Mouse (Mus musculus) E14TG2a.4 (cell line): ENCODE data around the gene Tjap1.

Experiments used
- H3K27me3 ChIP-seq: 2 replicates; pipeline ENCODE4 v1.6.1; 2014; ENCODE audit warnings: low read length, control low read depth; ENCODE audit not compliant: insufficient read depth
- H3K36me3 ChIP-seq: 2 replicates; pipeline ENCODE4 v1.6.1; 2014; ENCODE audit warnings: low read length, control low read depth; ENCODE audit not compliant: insufficient read depth
- H3K4me1 ChIP-seq: replicated peaks from 2 replicates; pipeline ENCODE4 v1.6.1; 2014; ENCODE audit warnings: low read depth, low read length, control low read depth
- H3K4me3 ChIP-seq: replicated peaks from 2 replicates; pipeline ENCODE4 v1.5.1; 2014; ENCODE audit warnings: mild to moderate bottlenecking, low read length
- H3K9me3 ChIP-seq: 2 replicates; pipeline ENCODE4 v1.6.1; 2014; ENCODE audit warnings: low read length, control low read depth
- CTCF ChIP-seq: conservative IDR thresholded peaks from 2 replicates; pipeline ENCODE4 v1.5.1; 2014; ENCODE audit warnings: low read length
- NANOG ChIP-seq: IDR thresholded peaks from 2 replicates; pipeline ENCODE4 v1.6.1; 2014; ENCODE audit warnings: borderline replicate concordance, low read length, mixed read lengths
- POU5F1 ChIP-seq: IDR thresholded peaks from 2 replicates; pipeline ENCODE4 v1.6.1; 2014; ENCODE audit warnings: low read length, borderline replicate concordance

Gene Tjap1

GRCm38 (mm10) chr17:46282483-46283123, at the start of gene Tjap1:
Gene Tjap1 (minus strand): TSS chr17:46283026.
- no peaks in the 10 kb centered on the region for H3K9me3 ChIP-seq

GRCm38 (mm10) chr17:46328723-46329122, 45.9 kb upstream of the Tjap1 start:
- TF ChIP-seq POU5F1 (no peak), NANOG (no peak), CTCF (no peak)
- Histone ChIP-seq H3K36me3 (peaks cover 10% of the 10 kb centered on the region), H3K27me3 (no peaks in the 10 kb centered on the region), H3K9me3 (peaks cover 5% of the 10 kb centered on the region), H3K4me1 (peaks cover 37% of the 10 kb centered on the region), H3K4me3 (peak overlapping the region; percentile 92)

More at GRCm38 (mm10) chr17:46282483-46283123, at the start of gene Tjap1:
- Histone ChIP-seq H3K4me1 (peaks cover 78% of the 10 kb centered on the region), H3K4me3 (peak within 1 kb of the TSS; percentile 87), H3K27me3 (no peaks in the 10 kb centered on the region), H3K36me3 (peaks cover 42% of the 10 kb centered on the region)
- TF ChIP-seq NANOG, result no peak
- no peak for TF ChIP-seq CTCF
- TF ChIP-seq POU5F1, result no peak

- no peak for TF ChIP-seq NANOG
- TF ChIP-seq POU5F1, result no peak
- TF ChIP-seq CTCF, result no peak
- Histone ChIP-seq H3K9me3 (no peaks in the 10 kb centered on the region), H3K27me3 (no peaks in the 10 kb centered on the region), H3K4me3 (peak within 1 kb of the TSS; percentile 92), H3K36me3 (peaks cover 17% of the 10 kb centered on the region), H3K4me1 (peaks cover 37% of the 10 kb centered on the region)
Measured at GRCm38 (mm10) chr17:46327906-46328534, 45.2 kb upstream of the Tjap1 start, which contains the start of gene Abcc10. Gene Abcc10 (minus strand): TSS chr17:46328352.

- TF ChIP-seq CTCF, result no peak
- no peak for TF ChIP-seq NANOG
- H3K4me3 ChIP-seq, result peak overlapping the region; percentile 92
- H3K4me1 ChIP-seq, result peaks cover 37% of the 10 kb centered on the region
- H3K9me3 ChIP-seq, result no peaks in the 10 kb centered on the region
- peaks cover 21% of the 10 kb centered on the region for H3K36me3 ChIP-seq
- H3K27me3 ChIP-seq, result no peaks in the 10 kb centered on the region
Measured at GRCm38 (mm10) chr17:46327413-46327905, 44.6 kb upstream of the Tjap1 start.

- H3K9me3 ChIP-seq, result no peaks in the 10 kb centered on the region
- no peak overlapping the region for H3K4me3 ChIP-seq
- TF ChIP-seq NANOG (no peak), CTCF (no peak), POU5F1 (no peak)
- H3K36me3 ChIP-seq, result peaks cover 39% of the 10 kb centered on the region
- H3K27me3 ChIP-seq, result no peaks in the 10 kb centered on the region
- peaks cover 34% of the 10 kb centered on the region for H3K4me1 ChIP-seq
Measured at GRCm38 (mm10) chr17:46322046-46322823, 39.4 kb upstream of the Tjap1 start.

- Histone ChIP-seq H3K27me3 (no peaks in the 10 kb centered on the region), H3K9me3 (no peaks in the 10 kb centered on the region), H3K4me1 (peaks cover 29% of the 10 kb centered on the region), H3K4me3 (no peak overlapping the region), H3K36me3 (peaks cover 40% of the 10 kb centered on the region)
- TF ChIP-seq POU5F1 (no peak), NANOG (no peak), CTCF (no peak)
Measured at GRCm38 (mm10) chr17:46320492-46320891, 37.7 kb upstream of the Tjap1 start.

GRCm38 (mm10) chr17:46315813-46316212, 33.0 kb upstream of the Tjap1 start:
- TF ChIP-seq POU5F1, result no peak
- TF ChIP-seq NANOG, result no peak
- TF ChIP-seq CTCF, result no peak
- Histone ChIP-seq H3K27me3 (no peaks in the 10 kb centered on the region), H3K4me3 (no peak overlapping the region), H3K4me1 (peaks cover 30% of the 10 kb centered on the region), H3K36me3 (peaks cover 36% of the 10 kb centered on the region), H3K9me3 (no peaks in the 10 kb centered on the region)

GRCm38 (mm10) chr17:46313135-46313715, 30.4 kb upstream of the Tjap1 start:
- no peak for TF ChIP-seq NANOG
- TF ChIP-seq POU5F1, result no peak
- TF ChIP-seq CTCF, result no peak
- no peak overlapping the region for H3K4me3 ChIP-seq
- no peaks in the 10 kb centered on the region for H3K27me3 ChIP-seq
- H3K4me1 ChIP-seq, result peaks cover 37% of the 10 kb centered on the region
- H3K9me3 ChIP-seq, result no peaks in the 10 kb centered on the region
- H3K36me3 ChIP-seq, result peaks cover 41% of the 10 kb centered on the region
